Mouse (Mus musculus) urinary bladder, postnatal 36 days (tissue): ENCODE measurements around the gene Dgat2.

Experiments
- DNase-seq, 2 experiments: peaks; one replicate each; pipeline ENCODE4 v3.0.0; 2022; ENCODE audit warnings: low spot score in 2 of 2, mixed read lengths in 1 of 2

The Dgat2 gene

DNA sequence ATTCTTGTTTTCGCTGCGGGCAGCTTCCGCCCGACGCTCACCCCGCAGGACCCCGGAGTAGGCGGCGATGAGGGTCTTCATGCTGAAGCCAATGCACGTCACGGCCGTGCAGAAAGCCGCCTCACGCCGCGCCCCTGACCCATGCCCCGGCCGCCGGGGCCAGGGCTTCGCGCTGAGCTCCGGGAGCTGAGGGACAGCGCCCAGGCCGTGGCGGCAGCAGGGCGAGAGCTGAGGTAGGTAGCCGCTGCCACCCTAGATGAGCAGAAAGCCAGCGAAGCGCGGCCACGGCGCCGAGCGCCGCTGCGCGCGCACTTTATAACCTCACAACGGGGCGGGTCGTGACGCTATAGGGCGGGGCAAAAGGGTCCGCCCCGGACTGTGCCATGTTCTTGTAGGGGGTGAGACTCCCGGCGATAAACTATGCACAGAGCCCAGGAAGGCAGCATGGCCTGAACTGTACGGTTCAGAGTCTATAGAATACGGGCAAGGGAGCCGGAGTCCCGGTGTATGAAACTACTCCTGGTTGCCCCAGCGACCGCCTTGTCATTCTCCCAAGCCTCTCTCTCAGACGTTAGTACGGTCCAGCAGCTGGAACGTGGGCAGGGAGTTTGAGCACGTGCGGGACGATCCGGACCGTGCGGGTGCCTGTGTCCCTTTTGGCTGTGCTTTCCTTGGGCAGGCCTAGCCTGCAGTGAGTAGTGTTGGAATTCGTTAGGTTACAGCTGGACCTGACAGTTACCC is at the start of gene Dgat2:
TSS of gene Dgat2 (minus strand) at position 288 of the 741 bp plus-strand sequence.
- DNase-seq = peak; percentile 89 to 90

DNA sequence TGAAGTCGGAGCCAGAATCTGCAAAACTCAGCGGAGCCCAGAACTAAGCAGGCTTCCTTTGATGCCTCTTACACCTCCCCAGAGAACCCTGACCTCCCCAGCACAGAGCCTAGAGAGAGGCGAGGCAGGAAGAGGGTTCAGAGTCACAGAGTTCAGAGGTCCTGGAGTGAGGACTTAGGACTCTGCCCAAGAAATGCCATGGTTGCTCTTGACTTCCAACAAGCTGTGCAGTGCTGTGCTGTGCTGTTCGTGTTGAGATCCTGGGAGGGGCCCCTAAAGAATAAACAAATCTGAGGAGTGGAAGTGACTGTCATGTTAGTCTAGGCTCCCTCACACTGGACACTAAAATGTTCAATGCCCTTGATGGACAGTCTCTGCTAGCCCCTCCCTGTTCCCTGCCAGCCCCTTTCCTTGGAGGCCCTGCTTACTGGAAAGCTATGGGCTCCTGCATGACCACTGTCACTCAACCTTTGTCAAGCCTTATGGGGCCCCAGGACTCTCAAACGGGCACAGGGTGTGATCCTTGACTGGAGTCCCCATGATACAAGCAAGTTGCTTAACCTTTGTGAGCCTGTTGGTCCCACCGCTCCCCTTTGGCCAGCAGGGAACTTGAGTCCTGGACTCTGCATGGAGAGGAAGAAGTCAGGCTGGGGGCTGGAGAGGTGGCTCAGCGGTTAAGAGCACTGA is 47.7 kb upstream of the Dgat2 start:
- DNase-seq = no peak

DNA sequence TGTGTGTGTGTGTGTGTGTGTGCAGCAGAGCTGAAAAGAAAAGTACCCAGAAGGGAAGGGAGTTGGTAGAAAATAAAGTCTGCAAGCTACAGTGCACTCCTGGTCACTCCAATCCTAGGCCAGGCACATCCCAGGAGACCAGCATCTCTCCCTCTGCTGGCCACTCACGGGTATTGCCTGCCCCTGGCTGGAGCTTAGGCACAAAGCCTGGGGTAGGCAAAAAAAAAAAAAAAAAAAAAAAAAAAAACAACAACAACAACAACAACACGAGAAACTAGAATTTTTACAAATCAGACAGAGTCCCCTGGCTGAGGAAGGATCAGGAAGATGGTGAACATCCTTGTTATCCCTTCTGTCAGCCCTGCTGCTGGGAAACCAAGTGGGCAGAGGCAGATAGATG is 46.9 kb upstream of the Dgat2 start:
- peak; percentile 49 to 63 for DNase-seq

DNA sequence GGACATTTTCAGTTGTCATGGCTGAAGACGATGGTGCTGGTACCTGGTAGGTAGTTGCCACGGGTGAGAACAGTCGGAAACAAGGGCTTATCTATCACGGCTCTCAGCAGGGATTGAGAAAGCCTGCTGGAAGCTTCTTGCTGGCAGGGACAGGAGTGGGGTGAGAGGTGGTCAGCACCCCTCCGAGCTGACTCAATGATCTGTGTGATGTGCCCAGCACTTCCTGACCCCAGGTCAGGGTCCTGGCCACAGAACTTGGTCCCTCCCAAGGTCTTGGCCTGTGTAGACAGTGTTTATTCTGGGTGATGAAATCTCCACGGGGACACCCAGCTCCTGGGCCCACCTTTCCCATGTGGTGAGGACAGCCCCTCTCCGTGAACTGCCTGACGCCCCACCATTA is 46.3 kb upstream of the Dgat2 start:
- no peak for DNase-seq

DNA sequence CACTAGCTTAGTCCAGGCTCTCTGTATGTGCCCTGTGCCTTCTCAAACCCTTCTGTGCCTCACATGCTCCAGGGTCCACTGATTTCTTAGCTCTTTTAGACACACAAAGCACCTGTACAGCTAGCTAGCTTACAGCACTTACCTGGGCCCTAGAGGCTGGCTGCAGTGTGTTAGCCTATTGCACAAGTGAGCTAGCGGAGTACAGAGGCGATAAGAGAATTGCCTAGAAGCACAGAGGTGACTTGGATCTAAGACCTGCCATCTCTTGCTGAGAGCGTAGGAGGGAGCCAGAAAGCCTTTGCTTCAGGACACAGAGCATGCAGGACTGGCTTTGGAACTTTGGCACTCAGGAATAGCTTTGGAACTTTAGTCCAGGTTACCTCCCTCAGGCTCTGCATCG is 44.7 kb upstream of the Dgat2 start:
- no peak for DNase-seq

DNA sequence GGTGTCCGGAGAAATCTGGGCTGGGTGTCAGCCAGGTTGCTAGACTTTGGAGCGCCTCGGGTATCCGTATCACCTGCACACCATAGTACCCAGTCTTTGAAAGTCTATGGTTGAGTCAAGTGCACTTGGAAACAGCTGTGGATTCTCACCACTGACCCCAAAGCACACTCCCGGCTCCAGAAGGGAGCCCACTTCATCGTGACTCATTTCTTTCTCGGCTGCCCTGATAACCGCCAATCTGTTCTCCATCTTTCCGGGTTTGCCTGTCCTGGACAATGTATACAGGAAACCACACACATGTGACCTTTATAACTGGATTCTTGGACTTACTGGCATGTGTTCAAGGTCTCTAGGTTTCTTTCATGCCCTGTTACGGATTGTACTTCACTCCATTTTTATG is 44.1 kb upstream of the Dgat2 start:
- DNase-seq = no peak

DNA sequence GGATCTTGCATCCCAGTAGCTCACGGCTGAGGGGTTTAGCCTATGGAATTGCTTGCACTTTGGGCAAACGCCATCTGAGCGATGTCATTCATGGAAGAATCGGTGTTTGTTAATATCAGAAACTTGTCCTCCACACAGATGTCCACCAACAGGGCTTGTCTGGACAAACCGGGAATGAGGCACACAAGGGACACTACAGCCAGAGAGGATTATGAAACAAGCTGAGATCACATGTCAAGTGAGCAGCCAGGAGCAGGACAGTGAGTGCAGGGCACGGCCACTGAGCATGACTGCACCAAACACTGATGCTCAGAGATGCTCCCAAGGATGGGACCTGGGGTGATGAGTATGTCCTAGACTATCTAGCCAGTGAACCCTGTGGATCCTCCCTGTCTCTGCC is 42.9 kb upstream of the Dgat2 start:
- DNase-seq = no peak

DNA sequence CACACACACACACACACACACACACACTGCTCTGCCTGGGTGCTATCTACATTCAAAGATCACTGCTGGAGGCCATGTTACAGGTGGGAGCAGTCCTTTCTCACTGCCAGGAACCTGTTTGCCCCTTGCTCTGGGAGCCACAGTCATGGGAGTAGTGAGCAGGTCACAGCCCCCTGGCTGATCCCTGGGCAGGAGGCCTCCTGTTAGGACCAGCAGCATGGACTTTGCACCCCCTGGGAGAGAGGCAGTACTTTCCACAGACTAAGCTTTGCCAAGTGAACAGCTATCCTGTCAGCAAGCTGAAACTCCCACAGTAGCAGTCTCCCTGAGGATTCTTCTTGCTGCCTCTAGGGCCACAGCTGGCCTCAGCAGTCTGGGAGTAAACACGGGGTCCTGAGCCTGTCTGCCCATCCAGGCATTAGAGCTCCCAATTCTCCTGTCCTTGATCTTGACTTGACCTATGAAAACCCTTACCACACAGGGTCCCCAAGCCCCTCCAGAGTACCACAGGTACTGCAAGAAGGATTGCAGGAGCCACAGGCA is 42.2 kb upstream of the Dgat2 start:
- DNase-seq = no peak

DNA sequence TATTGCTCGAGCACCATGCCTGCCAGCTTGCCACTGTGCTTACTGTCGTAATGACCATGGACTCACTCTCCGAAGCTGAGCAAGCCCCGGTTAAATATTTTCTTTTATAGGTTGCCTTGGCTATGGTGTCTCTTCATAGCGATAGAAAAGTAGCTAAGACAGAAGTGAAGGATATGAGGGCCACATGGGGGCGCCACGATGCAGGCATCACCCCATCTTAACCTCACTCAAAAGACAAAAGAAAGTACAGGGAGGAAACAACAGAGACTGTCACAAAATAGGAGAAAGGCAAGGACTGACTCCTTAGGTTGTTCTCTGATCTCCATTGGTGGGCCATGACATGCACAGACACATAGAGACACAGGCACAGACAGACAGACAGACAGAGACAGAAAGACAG is 41.7 kb upstream of the Dgat2 start:
- DNase-seq = no peak

DNA sequence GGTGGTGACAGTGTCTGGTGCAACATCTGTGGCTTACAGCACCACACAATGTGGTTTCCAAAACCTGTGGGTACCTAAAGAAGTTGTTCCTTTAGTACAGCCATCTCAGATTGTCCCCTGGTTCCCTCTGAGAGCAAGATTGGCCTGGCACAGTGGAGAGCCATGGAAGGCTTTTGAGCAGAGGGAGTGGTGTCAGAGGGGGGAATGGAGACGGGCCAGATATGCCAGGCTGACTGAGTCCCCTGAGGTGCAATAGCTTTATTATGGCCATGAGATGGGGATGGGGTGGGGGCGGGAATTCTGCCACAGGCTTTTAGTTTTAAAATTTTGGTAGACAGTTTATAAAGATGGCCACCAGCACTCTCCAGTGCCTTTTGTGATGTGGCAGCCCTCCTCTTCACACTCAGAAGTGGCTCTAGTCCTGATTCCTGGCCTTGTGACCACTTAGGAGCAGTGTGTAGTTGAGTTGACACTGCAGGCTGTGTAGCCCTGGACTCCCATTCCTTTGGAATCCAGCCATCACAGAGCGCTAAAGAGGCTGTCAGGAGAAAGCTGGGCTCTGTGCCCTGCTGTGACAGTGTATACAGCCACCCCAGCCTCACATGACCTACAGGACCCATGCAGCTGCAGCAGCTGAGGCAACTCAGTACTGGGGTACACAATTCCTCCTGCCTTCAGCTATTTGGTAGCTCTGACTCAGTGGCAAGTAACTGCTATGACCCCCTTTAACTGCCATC is 35.0 kb upstream of the Dgat2 start:
- no peak for DNase-seq

DNA sequence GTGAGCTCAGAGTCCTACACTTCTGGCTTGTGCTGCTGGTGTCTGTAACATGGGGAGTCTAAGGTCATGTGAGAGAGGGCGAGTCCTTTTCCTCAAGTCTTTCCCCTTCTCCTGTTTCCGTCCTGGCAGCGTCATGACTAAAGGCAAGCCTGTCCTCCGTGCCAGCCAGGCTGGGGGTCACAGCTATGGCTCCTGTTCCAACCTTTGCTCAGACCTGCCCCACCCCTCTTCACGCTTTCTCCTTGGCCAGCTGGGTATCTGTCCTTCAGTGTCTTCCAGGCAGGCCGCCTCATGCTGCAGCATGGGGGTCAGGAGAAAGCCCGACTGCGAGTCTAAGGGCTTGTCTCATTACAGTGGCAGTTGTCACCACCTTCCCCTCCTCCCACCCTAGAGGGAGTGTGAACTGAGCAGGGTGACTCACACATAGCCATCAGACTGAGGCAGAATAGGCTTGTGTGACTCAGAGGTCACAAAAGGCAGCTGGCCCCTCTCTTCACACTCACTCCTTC is 32.9 kb upstream of the Dgat2 start:
- DNase-seq = peak; percentile 62 to 67

DNA sequence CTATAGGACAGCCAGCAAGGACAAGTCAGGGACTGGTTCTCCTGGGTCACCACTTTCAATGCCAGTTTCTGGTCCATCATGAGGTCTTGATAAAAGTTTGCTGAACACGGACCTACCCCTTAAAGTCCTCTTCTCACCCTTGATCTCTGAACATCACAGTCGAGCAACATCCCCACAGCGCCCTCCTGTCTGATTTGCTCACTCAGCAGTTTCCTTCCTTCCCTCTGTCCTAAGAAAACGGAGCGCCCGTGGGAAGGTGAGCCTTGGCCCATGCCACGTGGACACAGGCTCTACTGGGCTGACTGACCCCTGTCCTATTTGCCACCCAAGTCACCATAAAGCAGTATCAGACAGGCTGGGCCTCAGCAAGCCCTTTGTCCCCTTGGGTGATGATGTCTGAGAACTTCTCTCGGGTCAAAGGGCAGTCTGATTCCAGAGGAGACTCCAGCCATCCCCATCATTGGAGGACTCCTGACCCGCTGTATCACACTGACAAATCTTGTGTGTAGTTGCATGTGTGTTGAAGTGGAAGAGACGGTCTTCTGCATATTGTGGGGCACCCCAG is 32.2 kb upstream of the Dgat2 start:
- no peak for DNase-seq

DNA sequence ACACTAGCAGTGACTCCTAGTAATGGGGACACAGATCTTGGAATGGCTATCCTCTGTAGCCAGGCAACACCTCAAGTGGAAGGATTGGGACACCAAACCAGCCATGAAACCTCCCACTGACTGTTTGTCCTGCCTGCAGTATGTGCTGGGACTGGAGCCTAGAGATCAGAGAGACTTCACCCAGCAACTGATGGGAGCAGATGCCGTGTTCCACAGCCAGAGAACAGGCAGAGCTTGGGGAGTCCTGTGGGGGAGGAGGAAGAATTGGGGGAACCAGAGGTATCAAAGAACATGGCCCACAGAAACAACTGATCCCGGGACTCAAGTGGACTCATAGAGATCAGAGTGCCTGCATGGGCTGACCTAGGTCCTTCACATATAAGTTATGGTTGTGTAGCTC is 31.2 kb upstream of the Dgat2 start:
- no peak for DNase-seq

DNA sequence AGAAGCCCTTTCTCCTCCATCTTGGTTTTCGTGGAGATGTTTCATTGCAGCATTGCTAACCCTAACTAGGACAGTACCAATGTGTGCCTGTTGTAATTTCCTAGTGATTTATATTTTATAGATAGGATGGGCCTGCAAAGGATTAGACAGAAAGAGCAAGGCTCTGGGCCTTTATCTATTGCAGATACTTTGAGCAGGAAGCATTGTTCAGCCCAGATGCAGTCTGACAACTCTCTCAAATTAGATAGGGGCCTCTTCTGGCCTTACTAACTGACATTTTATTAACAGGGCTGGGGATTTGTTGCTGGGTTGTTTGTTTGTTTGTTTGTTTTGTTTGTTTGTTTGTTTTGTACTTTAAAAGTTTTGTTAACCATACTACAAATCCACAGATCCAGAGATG is 30.5 kb upstream of the Dgat2 start:
- no peak for DNase-seq

DNA sequence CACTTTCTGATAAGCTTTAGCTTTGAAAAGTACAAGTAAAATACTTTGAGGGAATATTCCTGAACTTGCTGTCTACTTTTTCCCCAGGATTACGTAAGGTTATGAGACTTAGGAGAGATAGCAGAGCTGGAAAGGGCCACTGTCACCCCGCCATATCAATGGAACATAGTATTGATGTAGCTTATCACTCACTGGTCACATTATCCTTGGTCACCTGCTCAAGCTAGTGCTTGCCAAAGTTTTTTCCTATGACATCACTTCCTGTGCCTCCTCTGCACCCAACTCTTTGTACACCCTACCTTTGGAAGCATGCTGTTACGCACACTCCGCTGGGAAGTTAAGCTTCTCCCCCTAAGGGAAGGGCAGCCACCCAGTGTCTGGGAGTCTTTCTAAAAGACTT is 26.2 kb upstream of the Dgat2 start:
- no peak for DNase-seq

DNA sequence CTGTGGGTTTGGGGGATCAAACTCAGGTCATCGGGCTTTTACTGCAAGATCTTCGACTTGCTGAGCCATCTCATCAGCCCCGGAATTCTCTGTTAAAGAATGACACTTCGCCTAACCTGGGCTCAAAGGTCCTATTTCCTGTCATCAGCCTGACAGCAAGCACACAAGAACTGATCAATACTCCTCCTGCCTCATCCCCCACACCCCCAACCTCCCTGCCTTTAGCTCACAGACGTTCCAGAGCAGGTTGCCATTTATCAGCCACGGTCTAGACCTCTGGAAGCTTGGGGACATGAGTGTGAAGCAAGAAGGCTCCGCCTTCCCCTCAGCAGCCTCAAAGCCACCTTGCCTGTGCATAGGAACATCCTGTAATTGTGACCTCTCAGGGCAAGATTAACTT is 23.8 kb upstream of the Dgat2 start:
- no peak for DNase-seq

DNA sequence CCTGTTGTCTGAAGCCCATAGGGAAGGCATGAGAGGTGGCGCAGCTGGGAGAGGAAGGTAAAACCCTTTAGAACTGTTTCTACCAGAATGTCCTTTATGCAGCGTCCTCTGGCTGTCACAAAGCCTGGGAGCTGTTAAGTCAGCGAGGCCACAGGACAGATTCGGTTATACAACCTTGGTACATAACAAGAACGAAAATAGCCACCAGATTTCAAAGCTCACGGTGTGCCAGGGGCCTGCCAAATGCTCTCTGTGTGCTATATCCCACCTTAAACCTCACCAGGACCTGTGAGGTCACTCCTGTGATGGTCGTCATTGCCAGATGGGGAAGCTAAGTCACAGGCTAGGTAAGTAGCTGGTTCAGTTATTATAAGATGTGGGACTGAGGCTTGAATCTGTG is 19.6 kb upstream of the Dgat2 start:
- no peak for DNase-seq

DNA sequence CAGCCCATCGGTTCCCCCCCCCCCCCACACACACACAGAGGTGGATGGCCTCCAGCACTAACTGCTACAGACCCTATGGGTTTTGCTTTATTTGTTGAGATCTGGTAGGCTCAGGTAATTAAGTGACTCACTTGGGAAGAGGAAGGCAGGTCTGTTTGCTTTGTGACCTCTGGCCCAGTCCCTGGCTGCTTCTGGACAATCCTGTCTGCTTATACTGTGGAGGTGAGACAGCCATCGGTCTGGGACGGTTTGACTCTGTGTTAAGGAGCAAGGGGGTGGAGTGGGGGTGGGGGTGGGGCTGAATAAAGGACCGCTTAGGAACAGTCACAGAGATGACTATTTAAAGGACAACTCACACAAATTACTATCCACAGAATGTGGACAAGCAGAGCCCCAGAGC is 17.8 kb upstream of the Dgat2 start:
- DNase-seq = peak; percentile 51 to 73

DNA sequence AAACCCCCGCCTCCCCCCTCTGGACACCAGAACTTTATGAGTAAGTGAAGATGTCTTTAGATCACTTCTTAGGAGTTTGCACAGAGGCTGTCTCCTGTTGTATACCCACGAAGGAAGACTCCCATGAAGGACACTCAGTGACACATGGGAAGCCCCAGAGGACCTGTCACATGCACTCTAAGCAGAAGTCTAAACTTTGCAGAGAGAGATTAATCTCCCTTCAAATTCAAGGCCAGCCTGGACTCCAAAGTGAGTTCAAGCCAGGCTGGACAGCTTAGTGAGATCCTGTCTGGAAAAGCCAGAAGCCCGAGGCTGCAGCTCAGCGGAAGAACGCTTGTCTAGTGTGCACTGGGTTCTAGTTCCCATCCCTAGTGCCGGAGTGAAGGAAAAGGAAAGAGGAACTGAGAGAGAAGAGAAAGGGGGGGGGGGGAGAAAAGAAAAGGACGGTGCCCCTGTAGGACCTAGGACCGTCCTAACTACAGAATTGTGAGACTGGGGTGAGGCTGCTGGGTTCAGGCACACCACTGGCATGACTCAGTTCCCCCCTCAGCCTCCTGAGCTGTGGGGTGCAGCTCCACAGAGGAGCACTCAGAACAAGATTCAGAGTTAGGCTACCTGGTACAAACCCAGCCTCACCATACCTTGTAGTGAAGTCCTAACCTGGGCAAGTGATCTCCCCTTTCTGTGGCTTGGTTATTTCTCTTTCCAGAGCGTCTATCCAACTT is 17.1 kb upstream of the Dgat2 start:
- DNase-seq = no peak

DNA sequence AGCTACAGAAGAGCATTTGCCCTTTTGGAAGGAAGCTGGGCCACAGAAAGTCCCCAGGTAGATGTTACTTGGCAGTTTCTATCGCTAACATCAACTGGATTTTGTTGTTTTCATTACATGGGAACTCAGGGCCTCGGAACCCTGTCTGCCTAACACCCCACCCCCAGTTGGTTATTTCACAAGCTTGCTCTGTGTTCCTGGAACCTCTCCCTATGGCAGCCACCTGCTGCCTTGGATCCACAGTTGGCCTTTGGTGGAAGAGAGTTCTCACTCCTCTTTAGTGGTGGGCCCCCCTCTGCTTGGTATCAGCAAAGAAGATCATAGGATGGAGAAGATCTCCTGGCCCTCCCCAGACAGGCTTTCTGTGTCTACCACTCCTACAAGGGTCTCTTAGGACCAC is 16.3 kb upstream of the Dgat2 start:
- no peak for DNase-seq

DNA sequence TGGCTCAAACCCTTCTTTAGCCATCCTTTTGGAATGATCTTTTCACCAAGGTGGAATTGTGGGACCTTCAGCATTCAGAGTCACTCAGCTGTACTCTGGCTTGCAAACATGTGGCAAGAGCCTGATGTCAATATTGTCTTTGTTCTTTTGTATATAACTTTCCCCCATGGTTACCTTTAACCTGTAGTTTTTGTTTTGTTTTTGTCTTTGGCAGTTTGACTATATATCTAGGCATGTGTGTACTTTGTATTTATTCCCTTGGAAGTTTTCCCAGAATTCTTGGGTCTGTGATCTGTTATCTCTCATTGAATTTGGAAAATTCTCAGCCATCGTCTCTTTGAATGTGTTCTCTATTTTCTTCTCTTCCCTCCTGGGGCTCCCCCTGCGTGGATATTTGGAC is 12.0 kb upstream of the Dgat2 start:
- no peak for DNase-seq
